Comparison of ENCODE assay signal across 7 mouse cellular contexts in the genomic region with DNA sequence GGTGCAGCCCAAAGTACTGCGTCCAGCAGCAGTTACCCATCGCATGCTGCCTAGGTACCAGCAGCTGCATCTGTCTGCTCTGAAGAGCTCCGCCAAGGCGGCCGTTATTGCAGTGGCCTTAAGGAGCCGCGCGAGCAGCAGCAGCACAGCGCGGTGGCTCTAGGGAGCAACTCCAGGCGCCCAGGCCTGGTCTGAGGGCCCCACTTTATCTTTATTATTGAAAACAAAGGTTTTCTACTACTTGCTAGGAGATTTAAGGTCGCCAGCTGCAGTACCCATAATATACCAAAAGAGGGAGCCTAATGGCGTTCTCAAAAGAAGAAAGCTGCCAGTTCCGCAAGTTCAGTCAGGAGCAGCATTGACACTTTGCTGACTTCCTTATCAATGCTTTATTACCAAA. TPM values are rescaled to one million over a fixed set of nuclear protein-coding genes. Genes with fewer than 3 reads are reported as not detected.
DNase-seq lines count a peak whose midpoint lies in the region; ATAC-seq and TF ChIP-seq lines count a peak whose summit lies in the region.

No protein-coding gene starts in this region.

- ATAC-seq in forebrain, embryonic 14.5 days: peak; percentile 57; the same call in 1 of the 2 replicates
- peak; percentile 77 for ATAC-seq in intestine, embryonic 15.5 days

- no peak overlapping the region for H3K4me3 ChIP-seq in spleen, adult 2 months (ENCODE audit: extremely low read depth, insufficient read depth, insufficient read length)
- H3K4me3 ChIP-seq in forebrain, embryonic 14.5 days (ENCODE audit: low read depth, low read length): no peak overlapping the region
- H3K4me3 ChIP-seq in intestine, embryonic 15.5 days (replicated peaks): no peak overlapping the region

- no peak for TF ChIP-seq POLR2A in spleen, adult 2 months (IDR thresholded peaks at IDR 0.05; ENCODE audit: low read depth, low read length)

- H3K9me3 ChIP-seq in forebrain, embryonic 14.5 days (replicated peaks; ENCODE audit: control insufficient read depth, low read length): no peaks in the 10 kb centered on the region
- no peaks in the 10 kb centered on the region for H3K9me3 ChIP-seq in intestine, embryonic 15.5 days

- peak; percentile 36 to 40 for DNase-seq in spleen, adult 2 months (ENCODE audit: low read depth in 1 of 2, low spot score in 2 of 2)
- DNase-seq in spleen, adult 12 weeks (ENCODE audit: low spot score): no peak
- DNase-seq in brain, adult 2 months (ENCODE audit: low read depth, low spot score): peak; percentile 88
- peak; percentile 83 for DNase-seq in forebrain, embryonic 14.5 days (ENCODE audit: low spot score)
- DNase-seq in lung, postnatal 4 days: peak; percentile 46 to 62
- peak; percentile 36 to 44 for DNase-seq in spleen, postnatal 36 days (ENCODE audit: low spot score in 2 of 2)

- H3K27me3 ChIP-seq in spleen, adult 2 months (ENCODE audit: control insufficient read depth, insufficient read depth, low read length): no peaks in the 10 kb centered on the region
- H3K27me3 ChIP-seq in forebrain, embryonic 14.5 days (replicated peaks; ENCODE audit: control insufficient read depth, insufficient read depth, low read length): no peaks in the 10 kb centered on the region
- H3K27me3 ChIP-seq in intestine, embryonic 15.5 days (replicated peaks): no peaks in the 10 kb centered on the region

- no peak overlapping the region for H3K27ac ChIP-seq in spleen, adult 2 months (ENCODE audit: insufficient read depth, low read length)
- H3K27ac ChIP-seq in forebrain, embryonic 14.5 days (ENCODE audit: low read depth, low read length): no peak overlapping the region
- H3K27ac ChIP-seq in intestine, embryonic 15.5 days: peak overlapping the region; percentile 51; the same call in 1 of the 2 replicates

- H3K4me2 ChIP-seq in forebrain, embryonic 14.5 days (ENCODE audit: low read length): no peak overlapping the region
- peak overlapping the region; percentile 44 for H3K4me2 ChIP-seq in intestine, embryonic 15.5 days (replicated peaks)

- no peaks in the 10 kb centered on the region for H3K36me3 ChIP-seq in spleen, adult 2 months (ENCODE audit: control insufficient read depth, insufficient read depth, low read length)
- H3K36me3 ChIP-seq in forebrain, embryonic 14.5 days (ENCODE audit: control insufficient read depth, insufficient read depth, low read length): peaks cover 15% of the 10 kb centered on the region
- no peaks in the 10 kb centered on the region for H3K36me3 ChIP-seq in intestine, embryonic 15.5 days

- H3K4me1 ChIP-seq in spleen, adult 2 months (ENCODE audit: control insufficient read depth, insufficient read depth, insufficient read length): no peaks in the 10 kb centered on the region
- no peaks in the 10 kb centered on the region for H3K4me1 ChIP-seq in forebrain, embryonic 14.5 days (ENCODE audit: control insufficient read depth, insufficient read depth, low read length)
- peaks cover 6% of the 10 kb centered on the region for H3K4me1 ChIP-seq in intestine, embryonic 15.5 days (replicated peaks)

- no peak overlapping the region for H3K9ac ChIP-seq in forebrain, embryonic 14.5 days (ENCODE audit: low read length)
- H3K9ac ChIP-seq in intestine, embryonic 15.5 days: peak overlapping the region; percentile 36; the same call in 1 of the 2 replicates

- peak; percentile 12; the same call in 1 of the 2 replicates for TF ChIP-seq CTCF in spleen, adult 2 months (IDR thresholded peaks at IDR 0.05; ENCODE audit: extremely low read depth, insufficient read depth, insufficient read length, insufficient replicate concordance)

- 73% methylated on average over 14 of the region's 14 CpGs for WGBS in spleen, adult 2 months
- 65% methylated on average over 14 of the region's 14 CpGs for WGBS in forebrain, embryonic 14.5 days
- 44% methylated on average over 14 of the region's 14 CpGs for WGBS in intestine, embryonic 15.5 days

RNA-seq across cellular contexts. Expression of a gene that starts 24.1 kb away (rescaled TPM):
- 10.1 and 12.3 TPM in 2 replicates for polyA plus RNA-seq in spleen, adult 2 months (2012; rRNA removed)
- polyA plus RNA-seq in forebrain, embryonic 14.5 days (2014; fragmentation: Nextera tagmentation; extraction: Ambion mirVana): 22.1 and 24.7 TPM in 2 replicates
- polyA plus RNA-seq in intestine, embryonic 15.5 days (2015; fragmentation: Nextera tagmentation; extraction: Ambion mirVana): 5.2 and 5.3 TPM in 2 replicates

RNA-seq across cellular contexts. Expression of a gene that starts 41.6 kb away (rescaled TPM):
- 39.6 and 53.4 TPM in 2 replicates for polyA plus RNA-seq in spleen, adult 2 months (2012; rRNA removed)
- 464 and 468 TPM in 2 replicates for polyA plus RNA-seq in forebrain, embryonic 14.5 days (2014; fragmentation: Nextera tagmentation; extraction: Ambion mirVana)
- 140 and 143 TPM in 2 replicates for polyA plus RNA-seq in intestine, embryonic 15.5 days (2015; fragmentation: Nextera tagmentation; extraction: Ambion mirVana)

RNA-seq across cellular contexts. Expression of a gene that starts 52.3 kb away (rescaled TPM):
- polyA plus RNA-seq in spleen, adult 2 months (2012; rRNA removed): 6.1 and 6.7 TPM in 2 replicates
- polyA plus RNA-seq in forebrain, embryonic 14.5 days (2014; fragmentation: Nextera tagmentation; extraction: Ambion mirVana): 5.9 and 7.1 TPM in 2 replicates
- 10.9 and 11.6 TPM in 2 replicates for polyA plus RNA-seq in intestine, embryonic 15.5 days (2015; fragmentation: Nextera tagmentation; extraction: Ambion mirVana)

RNA-seq across cellular contexts. Expression of a gene that starts 58.7 kb away (rescaled TPM):
- polyA plus RNA-seq in spleen, adult 2 months (2012; rRNA removed): 10.3 and 12.2 TPM in 2 replicates
- 33.6 and 36.2 TPM in 2 replicates for polyA plus RNA-seq in forebrain, embryonic 14.5 days (2014; fragmentation: Nextera tagmentation; extraction: Ambion mirVana)
- polyA plus RNA-seq in intestine, embryonic 15.5 days (2015; fragmentation: Nextera tagmentation; extraction: Ambion mirVana): 20.4 and 20.5 TPM in 2 replicates
